Mouse (Mus musculus) hematopoietic stem cell, adult 5-6 weeks (primary cell): ENCODE data around the gene Catsperz. TPM values are rescaled to one million over a fixed set of nuclear protein-coding genes. Genes with fewer than 3 reads are reported as not detected.
A peak's percentile ranks its signal among the peaks of the same experiment; 100 is the strongest.

Source experiments
- ATAC-seq, 2 experiments: fragments of 125-278 bp in 1 of 2; replicated peaks in 1 of 2; 2 replicates each; pipeline ENCODE4 v1.8.0; 2016 to 2017; ENCODE audit warnings: inconsistent platforms in 2 of 2, mild to moderate bottlenecking in 2 of 2, moderate number of reproducible peaks in 2 of 2, low read depth in 1 of 2, moderate TSS enrichment in 1 of 2; ENCODE audit not compliant: low FRiP score in 2 of 2, poor library complexity in 2 of 2, severe bottlenecking in 2 of 2, insufficient read depth in 1 of 2, low TSS enrichment in 1 of 2
- total RNA-seq: library from RNA; stranded (forward); fragments of 172-1452, 232-1000 nt; gene quantifications from 2 replicates; pipeline ENCODE4 v1.2.3, GENCODE M21; 2017

Catsperz gene
- total RNA-seq, 1 experiment from 2014 or later = not detected

- peak; percentile 32 to 42; a peak in 2 of 4 replicates for ATAC-seq
These were observed 8.4 kb upstream of the Catsperz start for GRCm38 (mm10) chr19:6933436-6934194.

DNA sequence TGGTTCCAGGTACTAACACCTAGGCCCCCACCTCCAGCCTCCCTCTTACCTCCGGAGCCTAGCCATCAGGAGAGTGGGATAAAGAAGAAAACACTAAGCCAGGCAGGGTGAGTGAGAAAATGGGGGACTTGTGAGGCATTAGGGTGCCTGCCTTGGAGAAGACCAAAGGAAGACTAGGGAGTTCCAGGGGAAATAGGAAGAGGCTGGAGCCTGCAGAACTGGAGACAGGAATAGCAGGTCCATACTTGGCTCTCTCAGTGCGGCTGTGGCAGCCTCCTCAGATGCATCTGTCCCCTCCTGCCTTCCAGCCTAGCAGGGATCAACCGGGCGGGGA, 7.9 kb upstream of the Catsperz start:
- ATAC-seq = no peak

- no peak for ATAC-seq
These were observed 6.8 kb upstream of the Catsperz start for GRCm38 (mm10) chr19:6932018-6932417.

DNA sequence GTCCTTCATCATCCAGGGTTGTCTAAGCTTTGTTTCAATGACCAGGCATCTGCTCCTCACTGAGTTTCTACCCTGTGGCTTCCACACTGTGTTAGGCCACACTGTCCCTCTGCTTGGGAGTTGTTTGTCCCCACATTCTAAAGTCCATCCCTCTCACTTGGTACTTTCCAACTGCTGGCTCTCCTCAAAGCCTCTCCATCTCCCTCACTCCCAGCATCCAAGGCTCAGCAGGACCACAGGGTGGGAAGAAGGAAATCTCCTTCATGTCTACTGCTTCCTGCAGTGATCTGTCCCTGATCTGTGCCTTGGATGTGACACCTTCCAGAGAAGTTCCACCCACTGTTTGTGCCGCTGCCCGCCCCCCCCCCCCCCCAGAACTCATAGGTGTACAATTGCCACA, 5.8 kb upstream of the Catsperz start:
- ATAC-seq = no peak

DNA sequence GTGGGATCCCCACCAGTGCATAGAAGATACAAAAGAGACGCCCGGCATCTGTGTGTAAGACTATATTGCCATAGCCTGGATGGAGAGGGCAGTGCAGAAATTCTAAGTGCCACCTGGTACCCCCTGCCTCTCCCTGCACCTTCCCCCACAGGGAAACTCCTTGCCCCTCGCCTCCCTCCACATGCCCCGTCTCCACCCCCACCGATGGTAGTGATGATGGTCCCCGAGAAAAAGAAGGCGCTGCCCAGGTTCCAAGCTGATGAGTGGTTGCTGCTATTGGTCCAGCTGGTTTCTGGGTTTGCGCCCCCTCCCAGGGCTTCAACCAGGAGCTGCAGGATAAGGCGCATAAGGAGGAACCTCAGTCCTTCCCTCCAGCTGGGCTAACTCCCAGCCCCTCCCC, 2.9 kb upstream of the Catsperz start:
- ATAC-seq = no peak

DNA sequence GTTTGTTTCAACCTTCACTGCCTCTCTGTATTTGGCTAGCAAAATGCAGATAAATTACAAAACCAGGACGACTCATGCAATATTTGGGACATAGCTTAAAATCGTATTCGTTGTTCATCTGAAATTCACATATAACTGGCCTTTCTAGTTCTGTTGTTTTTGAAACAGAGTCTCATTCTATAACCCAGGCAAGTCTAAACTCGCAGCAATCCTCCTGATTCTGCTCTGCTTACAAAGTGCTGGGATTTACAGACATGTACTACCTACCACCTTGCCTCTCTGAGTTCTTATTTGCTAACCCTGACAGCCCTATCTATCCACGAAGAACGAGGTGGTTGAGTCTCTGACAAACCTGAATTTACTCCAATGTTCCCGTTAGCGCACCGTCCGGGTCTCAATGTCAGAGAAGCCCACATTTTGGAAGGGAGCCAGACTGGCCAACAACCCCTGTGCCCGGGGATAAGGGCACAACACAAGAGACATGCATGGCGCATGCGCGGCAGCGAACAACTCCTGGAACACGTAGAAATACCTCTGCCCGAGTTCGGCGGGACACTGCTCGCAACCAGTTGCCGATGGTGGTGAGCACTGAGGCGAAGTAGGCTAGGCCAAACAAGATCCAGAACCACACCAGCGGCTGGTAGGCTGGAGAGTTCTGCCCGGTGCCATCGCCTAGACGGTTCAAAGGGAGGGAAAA, 1.5 kb upstream of the Catsperz start:
- ATAC-seq = no peak

GRCm38 (mm10) chr19:6925611-6926329, 590 bp upstream of the Catsperz start:
- no peak for ATAC-seq

DNA sequence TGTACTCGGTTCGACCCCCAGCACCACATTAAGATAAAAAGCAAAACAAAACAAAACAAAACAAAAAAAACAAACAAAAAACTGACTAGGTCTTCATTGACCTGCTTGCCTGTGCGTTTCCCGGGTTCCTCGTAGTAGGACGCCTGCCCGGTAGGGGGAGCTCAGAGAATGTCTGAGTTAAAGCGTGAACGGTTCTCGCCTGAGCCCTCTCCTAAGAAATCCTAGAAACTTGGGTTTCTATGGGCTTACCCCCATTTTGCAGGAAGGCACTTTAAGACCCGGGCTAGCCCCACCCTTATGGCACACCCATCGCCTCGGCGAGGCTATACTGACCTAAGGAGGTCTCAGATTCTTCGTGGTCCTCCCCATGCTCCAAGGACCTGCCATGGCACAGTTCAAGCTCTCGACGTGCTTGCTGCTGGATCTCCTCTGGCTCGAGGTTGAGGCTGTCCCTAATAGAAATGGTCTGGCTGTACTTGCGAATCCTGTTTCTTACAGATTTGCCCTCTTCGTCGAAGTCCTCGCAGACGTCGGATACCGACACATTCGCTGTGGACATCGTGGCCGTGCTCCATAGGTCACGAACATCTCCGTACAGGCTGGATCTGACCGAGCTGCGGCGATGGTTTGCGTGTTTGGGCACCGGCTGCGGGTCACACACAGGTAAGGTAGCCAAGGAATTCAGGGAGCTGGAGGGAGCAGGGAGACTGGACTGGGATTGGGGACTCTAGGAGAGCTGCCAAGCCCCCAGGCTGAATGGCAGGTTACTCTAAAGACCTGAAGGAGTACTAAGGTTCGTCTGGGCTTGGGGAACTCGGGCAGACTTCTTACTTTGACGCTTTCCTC, 496 bp downstream of the Catsperz start:
- no peak for ATAC-seq

DNA sequence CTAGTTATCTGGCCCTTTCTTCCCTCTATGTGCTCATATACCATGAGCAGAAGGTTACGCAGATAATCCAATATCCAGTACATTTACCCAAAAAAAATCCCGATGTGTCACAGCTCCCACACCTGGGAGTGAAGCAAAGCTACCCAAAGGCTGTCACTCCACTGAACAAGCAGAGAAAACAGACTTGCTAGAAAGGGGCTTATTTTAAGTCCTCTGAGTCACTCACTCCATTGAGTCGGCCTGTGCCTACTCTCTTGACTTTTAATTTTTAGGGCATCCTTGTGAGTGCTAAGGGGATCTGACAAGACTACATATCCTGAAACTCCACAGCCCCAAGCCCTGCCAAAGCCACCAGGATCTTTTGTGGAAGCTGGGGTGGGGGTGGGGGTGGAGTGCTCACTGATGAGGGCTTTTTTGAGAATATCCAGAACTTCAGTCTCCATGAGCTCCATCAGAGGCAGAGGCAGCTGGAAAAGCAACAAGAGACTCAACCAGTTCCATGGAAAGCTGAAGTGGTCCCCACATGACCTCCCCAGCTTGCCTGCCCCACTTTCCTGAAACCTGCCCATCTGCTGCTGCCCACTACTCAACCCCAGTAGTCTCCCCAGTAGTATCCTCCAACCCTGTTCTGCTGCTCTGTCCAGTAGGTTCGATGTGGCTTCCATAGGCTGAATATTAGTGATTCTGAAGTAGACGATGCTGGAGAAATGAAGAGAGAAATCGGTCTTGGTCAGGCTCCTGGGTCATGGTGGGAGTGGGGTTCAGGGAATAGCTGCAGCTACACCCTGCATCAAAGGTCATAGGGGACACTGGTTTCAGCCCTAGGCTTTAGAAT, 2.1 kb downstream of the Catsperz start:
- no peak for ATAC-seq

DNA sequence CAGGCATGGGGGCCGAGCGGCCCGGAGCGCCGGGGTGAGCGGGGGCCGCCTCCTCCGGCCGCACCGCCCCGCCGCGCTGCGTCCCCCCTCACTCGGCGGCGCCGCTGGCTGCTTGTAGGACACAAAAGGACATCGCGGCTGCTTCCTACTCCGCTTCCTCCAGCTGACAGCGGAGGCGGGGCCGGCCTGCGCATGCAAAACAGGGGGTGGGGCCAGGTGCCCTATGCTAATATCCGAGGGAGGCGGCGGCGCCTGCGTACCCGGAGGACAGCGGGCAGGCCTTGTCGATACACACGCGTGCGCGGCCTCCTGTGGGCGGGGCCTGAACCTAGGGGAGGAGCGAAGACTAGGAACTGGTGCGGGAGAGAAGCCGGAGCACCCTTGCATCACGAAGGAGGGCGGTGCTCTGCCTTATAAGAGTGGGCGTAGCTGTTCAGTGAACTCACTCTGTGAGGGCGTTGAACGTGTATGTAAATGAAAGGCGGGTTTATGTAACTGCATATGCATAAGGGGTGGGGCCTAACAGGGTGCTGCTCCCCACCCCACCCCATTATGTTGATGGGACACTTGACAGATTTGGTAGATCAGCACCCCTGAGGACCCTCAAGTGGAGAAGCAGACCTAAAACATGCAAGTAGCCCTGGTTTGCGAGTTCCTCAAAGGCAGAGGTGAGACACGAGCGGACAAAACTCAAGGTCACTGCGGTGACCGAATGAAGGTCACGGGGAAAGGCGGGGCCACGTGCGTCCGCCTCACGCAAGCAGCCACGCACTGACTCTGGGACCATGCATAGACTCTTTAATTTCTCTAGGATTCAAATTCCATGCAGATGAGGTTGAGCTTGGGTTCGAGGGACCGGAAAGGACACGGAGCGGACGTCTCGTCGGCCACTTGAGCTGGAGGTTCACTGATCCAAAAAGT, 3.3 kb downstream of the Catsperz start, which contains the start of gene Esrra:
Esrra (minus strand) TSS at position 167 of the 921 bp plus-strand sequence.
- peak; percentile 91 to 93 for ATAC-seq

DNA sequence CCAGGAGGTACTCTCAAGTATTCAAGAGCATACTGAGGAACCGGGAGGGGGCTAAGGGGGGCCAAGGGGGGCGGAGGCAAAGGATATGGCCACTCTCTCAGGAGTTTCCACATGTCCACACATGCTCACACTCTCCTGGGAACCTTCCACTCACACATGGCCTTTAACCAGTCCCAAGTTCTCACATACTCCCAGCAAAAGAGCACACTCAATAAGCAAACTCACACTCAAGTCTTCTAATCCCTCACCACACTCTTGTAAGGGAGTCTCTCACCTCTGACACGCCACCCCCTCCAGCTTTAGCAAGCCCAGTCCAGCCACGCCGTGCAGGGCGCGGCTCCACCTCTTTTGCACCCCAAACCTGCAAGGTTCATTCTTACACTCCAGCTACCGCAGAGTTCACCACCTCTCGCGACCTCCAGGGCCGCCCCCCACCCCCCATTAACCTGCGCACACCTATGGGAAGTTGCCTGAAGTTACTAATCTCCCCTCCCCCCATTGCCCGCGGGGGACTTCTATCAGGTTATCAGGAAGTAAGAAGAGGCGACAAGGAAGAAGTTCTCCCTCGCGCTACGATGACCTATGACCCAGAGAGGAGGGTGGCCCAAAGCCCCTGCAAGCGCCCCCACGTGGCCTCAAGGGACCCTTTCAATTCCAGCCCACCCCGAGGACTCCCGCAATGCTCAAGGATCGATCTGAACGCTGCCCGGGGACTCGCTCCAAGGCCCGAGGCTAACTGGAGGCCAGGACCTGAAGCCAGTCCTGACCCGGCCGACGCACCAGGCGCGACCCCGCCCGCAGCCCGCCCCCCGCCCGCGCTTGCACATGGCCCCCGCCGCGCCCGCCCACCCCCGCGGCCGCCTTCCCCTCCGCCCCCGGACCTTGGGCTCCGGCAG, 4.2 kb downstream of the Catsperz start:
- no peak for ATAC-seq

- ATAC-seq = no peak
These were observed 5.1 kb downstream of the Catsperz start for GRCm38 (mm10) chr19:6919876-6920740.

GRCm38 (mm10) chr19:6919431-6919830, 5.7 kb downstream of the Catsperz start:
- ATAC-seq = no peak

GRCm38 (mm10) chr19:6918321-6918720, 6.9 kb downstream of the Catsperz start:
- no peak for ATAC-seq
